Mouse (Mus musculus) MEL (cell line): ENCODE measurements around the gene Rpl7l1. TPM values are rescaled to one million over a fixed set of nuclear protein-coding genes. Genes with fewer than 3 reads are reported as not detected.

Source experiments
- DNase-seq: peaks from one replicate; pipeline ENCODE4 v3.0.0; 2011; ENCODE audit warnings: low read depth, low spot score
- H3K27ac ChIP-seq: 2 replicates; pipeline ENCODE4 v1.5.1; 2012; ENCODE audit warnings: low read depth, mild to moderate bottlenecking, control low read depth, low read length, moderate library complexity; ENCODE audit not compliant: control insufficient read depth
- H3K27me3 ChIP-seq, 2 experiments: fragments of 150-350 bp in 1 of 2; sonication (generic) in 1 of 2; 2 replicates each; pipeline ENCODE4 v1.6.1; 2012; ENCODE audit warnings: low read length in 2 of 2, mild to moderate bottlenecking in 2 of 2, improper control_type of control experiment in 1 of 2, moderate library complexity in 1 of 2; ENCODE audit not compliant: insufficient read depth in 2 of 2, control insufficient read depth in 1 of 2
- H3K36me3 ChIP-seq, 2 experiments: 2 replicates each; pipeline ENCODE4 v1.6.1; 2012 to 2014; ENCODE audit warnings: low read length in 2 of 2, improper control_type of control experiment in 1 of 2, inconsistent platforms in 1 of 2, mild to moderate bottlenecking in 1 of 2; ENCODE audit not compliant: insufficient read depth in 2 of 2, control insufficient read depth in 1 of 2
- H3K4me1 ChIP-seq, 2 experiments: fragments of 150-350 bp in 1 of 2; sonication (generic) in 1 of 2; 2 replicates each; pipeline ENCODE4 v1.6.1; 2012; ENCODE audit warnings: low read length in 2 of 2, improper control_type of control experiment in 1 of 2, mild to moderate bottlenecking in 1 of 2; ENCODE audit not compliant: insufficient read depth in 2 of 2, control insufficient read depth in 1 of 2
- H3K4me3 ChIP-seq, 2 experiments: fragments of 150-350 bp in 1 of 2; sonication (generic) in 1 of 2; 2 replicates each; pipeline ENCODE4 v1.5.1; 2012; ENCODE audit warnings: low read depth in 2 of 2, low read length in 2 of 2, mild to moderate bottlenecking in 2 of 2, moderate library complexity in 2 of 2, control low read depth in 1 of 2, improper control_type of control experiment in 1 of 2; ENCODE audit not compliant: control insufficient read depth in 1 of 2, insufficient read depth in 1 of 2
- H3K79me2 ChIP-seq: 2 replicates; pipeline ENCODE4 v1.6.1; 2012; ENCODE audit warnings: mild to moderate bottlenecking, low read length, moderate library complexity; ENCODE audit not compliant: control insufficient read depth, poor library complexity, insufficient read depth
- H3K9ac ChIP-seq: 2 replicates; pipeline ENCODE4 v1.6.1; 2012; ENCODE audit warnings: low read depth, mild to moderate bottlenecking, control low read depth, low read length, moderate library complexity; ENCODE audit not compliant: control insufficient read depth, poor library complexity, severe bottlenecking
- H3K9me3 ChIP-seq: fragments of 150-350 bp; sonication (generic); replicated peaks from 2 replicates; pipeline ENCODE4 v1.6.1; 2012; ENCODE audit warnings: mild to moderate bottlenecking, low read length, improper control_type of control experiment, moderate library complexity; ENCODE audit not compliant: insufficient read depth
- BHLHE40 ChIP-seq: IDR thresholded peaks from 2 replicates; pipeline ENCODE4 v1.6.1; 2012; ENCODE audit warnings: low read depth, mild to moderate bottlenecking, inconsistent platforms, low read length, improper control_type of control experiment, borderline replicate concordance
- CHD2 ChIP-seq: IDR thresholded peaks from 2 replicates; pipeline ENCODE4 v1.6.1; 2011; ENCODE audit warnings: low read length, improper control_type of control experiment
- CTCF ChIP-seq, 3 experiments: IDR thresholded peaks in 2 of 3; conservative IDR thresholded peaks in 1 of 3; 2 replicates each; pipeline ENCODE4 v1.5.1; 2011 to 2012; ENCODE audit warnings: low read length in 3 of 3, low read depth in 2 of 3, mild to moderate bottlenecking in 2 of 3, improper control_type of control experiment in 1 of 3, inconsistent platforms in 1 of 3, mixed read lengths in 1 of 3, moderate library complexity in 1 of 3; ENCODE audit not compliant: control insufficient read depth in 1 of 3, insufficient read depth in 1 of 3, poor library complexity in 1 of 3, severe bottlenecking in 1 of 3
- EP300 ChIP-seq, 2 experiments: IDR thresholded peaks; 2 replicates each; pipeline ENCODE4 v1.6.1; 2011; ENCODE audit warnings: improper control_type of control experiment in 2 of 2, low read length in 2 of 2, low read depth in 1 of 2, mild to moderate bottlenecking in 1 of 2
- ETS1 ChIP-seq: IDR thresholded peaks from 2 replicates; pipeline ENCODE4 v1.6.1; 2012; ENCODE audit warnings: low read depth, mild to moderate bottlenecking, inconsistent platforms, low read length, improper control_type of control experiment, moderate library complexity
- GATA1 ChIP-seq: IDR thresholded peaks from 2 replicates; pipeline ENCODE4 v1.6.1; 2011; ENCODE audit warnings: low read depth, low read length, improper control_type of control experiment
- MAZ ChIP-seq: IDR thresholded peaks from 2 replicates; pipeline ENCODE4 v1.6.1; 2012; ENCODE audit warnings: low read depth, mild to moderate bottlenecking, inconsistent platforms, low read length, improper control_type of control experiment
- MXI1 ChIP-seq: IDR thresholded peaks from 2 replicates; pipeline ENCODE4 v1.6.1; 2011; ENCODE audit warnings: mild to moderate bottlenecking, low read depth, low read length, improper control_type of control experiment
- MYB ChIP-seq: IDR thresholded peaks from 2 replicates; pipeline ENCODE4 v1.6.1; 2011; ENCODE audit warnings: mild to moderate bottlenecking, low read depth, low read length, improper control_type of control experiment
- MYC ChIP-seq: IDR thresholded peaks from 2 replicates; pipeline ENCODE4 v1.6.1; 2011; ENCODE audit warnings: low read depth, mild to moderate bottlenecking, low read length, improper control_type of control experiment, moderate library complexity
- NELFE ChIP-seq: IDR thresholded peaks from 2 replicates; pipeline ENCODE4 v1.6.1; 2011; ENCODE audit warnings: low read depth, low read length, improper control_type of control experiment
- NRF1 ChIP-seq: IDR thresholded peaks from 2 replicates; pipeline ENCODE4 v1.6.1; 2014; ENCODE audit warnings: low read depth, mild to moderate bottlenecking, inconsistent platforms, low read length, improper control_type of control experiment, moderate library complexity; ENCODE audit not compliant: poor library complexity, insufficient read depth, severe bottlenecking
- POLR2A ChIP-seq, 2 experiments: IDR thresholded peaks; 2 replicates each; pipeline ENCODE4 v1.6.1; 2011 to 2012; ENCODE audit warnings: low read length in 2 of 2, mild to moderate bottlenecking in 2 of 2, control low read depth in 1 of 2, improper control_type of control experiment in 1 of 2, low read depth in 1 of 2, moderate library complexity in 1 of 2; ENCODE audit not compliant: control insufficient read depth in 1 of 2, insufficient read depth in 1 of 2, poor library complexity in 1 of 2
- TBP ChIP-seq: IDR thresholded peaks from 2 replicates; pipeline ENCODE4 v1.8.0; 2011; ENCODE audit warnings: low read depth, low read length, improper control_type of control experiment
- UBTF ChIP-seq: IDR thresholded peaks from 2 replicates; pipeline ENCODE4 v1.6.1; 2012; ENCODE audit warnings: low read depth, mild to moderate bottlenecking, inconsistent platforms, low read length, improper control_type of control experiment, moderate library complexity, borderline replicate concordance; ENCODE audit not compliant: insufficient read depth
- ZKSCAN1 ChIP-seq: IDR thresholded peaks from 2 replicates; pipeline ENCODE4 v1.6.1; 2012; ENCODE audit warnings: low read depth, mild to moderate bottlenecking, inconsistent platforms, low read length, improper control_type of control experiment, moderate library complexity
- ZNF384 ChIP-seq: IDR thresholded peaks from 2 replicates; pipeline ENCODE4 v1.6.1; 2012; ENCODE audit warnings: low read depth, mild to moderate bottlenecking, inconsistent platforms, low read length, improper control_type of control experiment
- polyA plus RNA-seq, 2 experiments: library from polyadenylated mRNA; stranded (reverse) in 1 of 2; unstranded in 1 of 2; fragments of >175 nt in 1 of 2; fragments of >200 nt in 1 of 2; gene quantifications; 2 replicates each; pipeline versions ENCODE4 v1.2.1 to v1.2.4; 2012; ENCODE audit warnings: low replicate concordance in 2 of 2, low read depth in 1 of 2; ENCODE audit not compliant: insufficient read length in 2 of 2, insufficient read depth in 1 of 2, missing spikeins in 1 of 2
- total RNA-seq: library from RNA; depleted of rRNA; stranded (reverse); fragments of 300-350 nt; gene quantifications from 2 replicates; pipeline ENCODE4 v1.2.3, GENCODE M21; 2012

The Rpl7l1 gene
- total and polyA plus RNA-seq, 3 experiments: 166 to 342 (median 174) TPM

- TF ChIP-seq CTCF (IDR thresholded peaks at IDR 0.05 in 2 of 3, conservative IDR thresholded peaks at IDR 0.05 in 1 of 3; ENCODE audit: control insufficient read depth in 1 of 3, insufficient read depth in 1 of 3, low read depth in 2 of 3, low read length in 3 of 3, poor library complexity in 1 of 3, severe bottlenecking in 1 of 3) (no peak), ZKSCAN1 (no peak), NRF1 (no peak), MAZ (no peak), CHD2 (no peak), EP300 (IDR thresholded peaks at IDR 0.05; ENCODE audit: low read depth in 1 of 2, low read length in 2 of 2) (0 out of 4 replicates have a peak, but pooled peaks of 1 of the 2 experiments have one; percentile 47), MYB (no peak), ETS1 (peak; percentile 78), TBP (peak; percentile 79), MXI1 (peak; percentile 83; the same call in 1 of the 2 replicates), POLR2A (IDR thresholded peaks at IDR 0.05; ENCODE audit: control insufficient read depth in 1 of 2, insufficient read depth in 1 of 2, low read depth in 1 of 2, low read length in 2 of 2, poor library complexity in 1 of 2) (peak; percentile 37 to 55; a peak in 2 of 4 replicates)
Measured at GRCm38 (mm10) chr17:46751056-46751793, 31.2 kb downstream of the Rpl7l1 start (continued).

- Histone ChIP-seq H3K9ac (peak overlapping the region; percentile 85), H3K79me2 (peaks cover 26% of the 10 kb centered on the region), H3K4me1 (peaks cover 2 to 9% of the 10 kb centered on the region in 2 experiments; a peak in 3 of 4 replicates)
- DNase-seq: no peak
- no peak for TF ChIP-seq BHLHE40
- 0 out of 2 replicates have a peak, but pooled peaks have one; percentile 45 for TF ChIP-seq MYC
- TF ChIP-seq, all 39 proteins: peak for 1
- Histone ChIP-seq H3K27me3 (no peaks in the 10 kb centered on the region), H3K9me3 (no peaks in the 10 kb centered on the region), H3K36me3 (peaks cover 10 to 12% of the 10 kb centered on the region in 2 experiments), H3K4me3 (peak overlapping the region; percentile 62 to 77), H3K27ac (peak overlapping the region; percentile 95)
Measured at GRCm38 (mm10) chr17:46750580-46750979, 31.9 kb downstream of the Rpl7l1 start.

- Histone ChIP-seq H3K27ac (no peak overlapping the region), H3K9ac (no peak overlapping the region), H3K36me3 (peaks cover 10 to 12% of the 10 kb centered on the region in 2 experiments)
Measured at GRCm38 (mm10) chr17:46749282-46749681, 33.2 kb downstream of the Rpl7l1 start.

More at GRCm38 (mm10) chr17:46749282-46749681, 33.2 kb downstream of the Rpl7l1 start:
- DNase-seq: no peak
- no peak for TF ChIP-seq UBTF
- no peak for TF ChIP-seq ZNF384
- no peak for TF ChIP-seq NELFE
- TF ChIP-seq GATA1: no peak
- TF ChIP-seq, all 39 proteins: peak for 0
- peaks cover 2 to 9% of the 10 kb centered on the region in 2 experiments; a peak in 3 of 4 replicates for H3K4me1 ChIP-seq
- no peaks in the 10 kb centered on the region for H3K27me3 ChIP-seq
- H3K4me3 ChIP-seq: no peak overlapping the region
- peaks cover 26% of the 10 kb centered on the region for H3K79me2 ChIP-seq
- H3K9me3 ChIP-seq: no peaks in the 10 kb centered on the region
